Mouse (Mus musculus): Measurements from ENCODE around the gene Ccdc188. TPM values are rescaled to one million over a fixed set of nuclear protein-coding genes. Genes with fewer than 3 reads are reported as not detected.
"Not testable (repeated sequence)": the region's sequence is repeated elsewhere in the genome, so short reads cannot be mapped to it uniquely, and the experiment has no call there.

Ccdc188 gene
- polyA plus RNA-seq, 1 experiment: not detected

- TF ChIP-seq CTCF (IDR thresholded peaks at IDR 0.05; ENCODE audit: extremely low read depth, insufficient read depth, low read length) (no peak), POLR2A (IDR thresholded peaks at IDR 0.05; ENCODE audit: extremely low read depth, insufficient read depth, low read length) (no peak)
- no peaks in the 10 kb centered on the region; the same call in 1 of the 2 replicates for H3K4me1 ChIP-seq (ENCODE audit: control insufficient read depth, insufficient read depth, low read length)
- no peak overlapping the region for H3K27ac ChIP-seq (ENCODE audit: insufficient read depth, low read length)
- H3K4me3 ChIP-seq (ENCODE audit: insufficient read depth, low read length): no peak overlapping the region
Measured at GRCm38 (mm10) chr16:18182766-18183165, 34.9 kb upstream of the Ccdc188 start.

GRCm38 (mm10) chr16:18185715-18186449, 31.8 kb upstream of the Ccdc188 start:
- Histone ChIP-seq H3K4me3 (ENCODE audit: insufficient read depth, low read length) (no peak overlapping the region), H3K27ac (ENCODE audit: insufficient read depth, low read length) (no peak overlapping the region), H3K4me1 (ENCODE audit: control insufficient read depth, insufficient read depth, low read length) (no peaks in the 10 kb centered on the region; the same call in 1 of the 2 replicates)
- no peak for TF ChIP-seq CTCF (IDR thresholded peaks at IDR 0.05; ENCODE audit: extremely low read depth, insufficient read depth, low read length)
- TF ChIP-seq POLR2A (IDR thresholded peaks at IDR 0.05; ENCODE audit: extremely low read depth, insufficient read depth, low read length): no peak

GRCm38 (mm10) chr16:18186798-18187197, 30.9 kb upstream of the Ccdc188 start:
- TF ChIP-seq CTCF (IDR thresholded peaks at IDR 0.05; ENCODE audit: extremely low read depth, insufficient read depth, low read length) (no peak), POLR2A (IDR thresholded peaks at IDR 0.05; ENCODE audit: extremely low read depth, insufficient read depth, low read length) (no peak)
- Histone ChIP-seq H3K27ac (ENCODE audit: insufficient read depth, low read length) (no peak overlapping the region), H3K4me3 (ENCODE audit: insufficient read depth, low read length) (no peak overlapping the region), H3K4me1 (ENCODE audit: control insufficient read depth, insufficient read depth, low read length) (no peaks in the 10 kb centered on the region; the same call in 1 of the 2 replicates)

- no peaks in the 10 kb centered on the region; the same call in 1 of the 2 replicates for H3K4me1 ChIP-seq (ENCODE audit: control insufficient read depth, insufficient read depth, low read length)
- TF ChIP-seq CTCF (IDR thresholded peaks at IDR 0.05; ENCODE audit: extremely low read depth, insufficient read depth, low read length) (no peak), POLR2A (IDR thresholded peaks at IDR 0.05; ENCODE audit: extremely low read depth, insufficient read depth, low read length) (no peak)
- H3K27ac ChIP-seq (ENCODE audit: insufficient read depth, low read length): no peak overlapping the region
- H3K4me3 ChIP-seq (ENCODE audit: insufficient read depth, low read length): no peak overlapping the region
Measured at GRCm38 (mm10) chr16:18187221-18187620, 30.5 kb upstream of the Ccdc188 start.

- H3K4me1 ChIP-seq (ENCODE audit: control insufficient read depth, insufficient read depth, low read length): peaks cover 8% of the 10 kb centered on the region
- H3K4me3 ChIP-seq (ENCODE audit: insufficient read depth, low read length): no peak overlapping the region
- no peak overlapping the region for H3K27ac ChIP-seq (ENCODE audit: insufficient read depth, low read length)
- TF ChIP-seq POLR2A (IDR thresholded peaks at IDR 0.05; ENCODE audit: extremely low read depth, insufficient read depth, low read length) (no peak), CTCF (IDR thresholded peaks at IDR 0.05; ENCODE audit: extremely low read depth, insufficient read depth, low read length) (no peak)
Measured at GRCm38 (mm10) chr16:18191006-18191405, 26.7 kb upstream of the Ccdc188 start.

GRCm38 (mm10) chr16:18194208-18194985, 23.3 kb upstream of the Ccdc188 start:
- Histone ChIP-seq H3K4me1 (ENCODE audit: control insufficient read depth, insufficient read depth, low read length) (peaks cover 9% of the 10 kb centered on the region), H3K27ac (ENCODE audit: insufficient read depth, low read length) (peak overlapping the region; percentile 54; the same call in 1 of the 2 replicates), H3K4me3 (ENCODE audit: insufficient read depth, low read length) (no peak overlapping the region)
- TF ChIP-seq CTCF (IDR thresholded peaks at IDR 0.05; ENCODE audit: extremely low read depth, insufficient read depth, low read length) (no peak), POLR2A (IDR thresholded peaks at IDR 0.05; ENCODE audit: extremely low read depth, insufficient read depth, low read length) (no peak)

GRCm38 (mm10) chr16:18195068-18195467, 22.6 kb upstream of the Ccdc188 start:
- Histone ChIP-seq H3K27ac (ENCODE audit: insufficient read depth, low read length) (peak overlapping the region; percentile 54; the same call in 1 of the 2 replicates), H3K4me3 (ENCODE audit: insufficient read depth, low read length) (no peak overlapping the region), H3K4me1 (ENCODE audit: control insufficient read depth, insufficient read depth, low read length) (peaks cover 9% of the 10 kb centered on the region)
- TF ChIP-seq POLR2A (IDR thresholded peaks at IDR 0.05; ENCODE audit: extremely low read depth, insufficient read depth, low read length) (peak; percentile 52; the same call in 1 of the 2 replicates), CTCF (IDR thresholded peaks at IDR 0.05; ENCODE audit: extremely low read depth, insufficient read depth, low read length) (no peak)

GRCm38 (mm10) chr16:18195561-18195960, 22.1 kb upstream of the Ccdc188 start:
- H3K4me3 ChIP-seq (ENCODE audit: insufficient read depth, low read length); H3K4me1 ChIP-seq (ENCODE audit: control insufficient read depth, insufficient read depth, low read length); H3K27ac ChIP-seq (ENCODE audit: insufficient read depth, low read length): not testable (repeated sequence)

- Histone ChIP-seq H3K27ac (ENCODE audit: insufficient read depth, low read length) (no peak overlapping the region), H3K4me3 (ENCODE audit: insufficient read depth, low read length) (no peak overlapping the region), H3K4me1 (ENCODE audit: control insufficient read depth, insufficient read depth, low read length) (peaks cover 9% of the 10 kb centered on the region)
- TF ChIP-seq POLR2A (IDR thresholded peaks at IDR 0.05; ENCODE audit: extremely low read depth, insufficient read depth, low read length) (no peak), CTCF (IDR thresholded peaks at IDR 0.05; ENCODE audit: extremely low read depth, insufficient read depth, low read length) (no peak)
Measured at GRCm38 (mm10) chr16:18197881-18198280, 19.8 kb upstream of the Ccdc188 start.

Measured in cortical plate, adult 2 months (tissue).